Mouse (Mus musculus): Measurements from ENCODE around the gene Hdac9. TPM values are rescaled to one million over a fixed set of nuclear protein-coding genes. Genes with fewer than 3 reads are reported as not detected.
"Not testable (repeated sequence)": the region's sequence is repeated elsewhere in the genome, so short reads cannot be mapped to it uniquely, and the experiment has no call there.

Gene Hdac9
- total RNA-seq, 2 experiments from 2014 or later, result 15.8 to 16.0 TPM

GRCm38 (mm10) chr12:34087292-34087942 lies 829.5 kb downstream of the Hdac9 start:
- no peak for DNase-seq

GRCm38 (mm10) chr12:34076981-34077380 lies 839.9 kb downstream of the Hdac9 start:
- DNase-seq, result no peak

GRCm38 (mm10) chr12:34075805-34076509 lies 840.9 kb downstream of the Hdac9 start:
- DNase-seq, result peak; percentile 32 to 34

- no peak for DNase-seq
These were observed 864.4 kb downstream of the Hdac9 start for GRCm38 (mm10) chr12:34052508-34052907.

GRCm38 (mm10) chr12:34052036-34052435 lies 864.9 kb downstream of the Hdac9 start:
- no peak for DNase-seq

GRCm38 (mm10) chr12:34051112-34051511 lies 865.8 kb downstream of the Hdac9 start:
- peak in 1 of 2 experiments; percentile 12 for DNase-seq

GRCm38 (mm10) chr12:34040949-34041348 lies 875.9 kb downstream of the Hdac9 start:
- DNase-seq, result no peak

GRCm38 (mm10) chr12:34040061-34040460 lies 876.8 kb downstream of the Hdac9 start:
- DNase-seq, result no peak

GRCm38 (mm10) chr12:34009796-34010195 lies 907.1 kb downstream of the Hdac9 start:
- not testable (repeated sequence) for DNase-seq

Other genes with a start within 250 kb of the Hdac9 start
- not detected for gene Prps1l1, start 67.7 kb upstream of the Hdac9 start, total RNA-seq (2021)
- 10 to 100 TPM; 58.8 to 69.4 TPM for gene Snx13, start 130.1 kb upstream of the Hdac9 start, total RNA-seq (2021)